Mouse (Mus musculus) lung, postnatal 0 days (tissue): ENCODE data around the gene Hs6st3.
A peak's percentile ranks its signal among the peaks of the same experiment; 100 is the strongest.

ENCODE experiments used
- CTCF ChIP-seq: IDR thresholded peaks from 2 replicates; pipeline ENCODE4 v1.5.1; 2016; ENCODE audit warnings: antibody characterized with exemption, mild to moderate bottlenecking
- EP300 ChIP-seq: IDR thresholded peaks from 2 replicates; pipeline ENCODE4 v1.6.1; 2016; ENCODE audit warnings: antibody characterized with exemption, mild to moderate bottlenecking, control low read depth

DNA sequence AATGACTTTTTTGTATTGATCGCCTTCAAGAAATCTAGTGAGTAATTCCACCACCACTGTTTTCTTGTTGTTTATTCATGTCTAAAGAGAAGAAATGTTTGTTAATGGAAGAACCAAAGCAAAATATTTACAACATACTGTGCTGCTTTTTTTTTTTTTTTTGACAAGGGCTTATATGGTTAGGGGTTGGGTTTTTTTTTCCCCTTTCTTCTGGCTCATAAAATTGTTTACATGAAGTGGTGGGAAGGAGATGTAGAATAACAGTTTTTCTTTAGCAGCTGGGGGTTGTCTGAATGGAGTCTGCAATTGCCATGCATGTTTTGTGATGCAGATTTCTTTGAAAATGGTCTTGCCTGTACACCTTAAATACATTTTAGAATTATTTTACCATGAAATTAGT, 382.9 kb downstream of the Hs6st3 start:
- no peak for TF ChIP-seq CTCF
- 0 out of 2 replicates have a peak, but pooled peaks have one; percentile 15 for TF ChIP-seq EP300
